1 mouse cellular context compared by ENCODE assay signal in genomic region chr11:87662407-87662806, GRCm38 (mm10).
TF ChIP-seq lines count a peak whose summit lies in the region.

Rnf43 (plus strand) TSS chr11:87662722.

TF ChIP-seq in CH12.LX, 34 proteins besides CTCF, POLR2A, EP300 and RAD21 (continued from another document):
- TF ChIP-seq MAZ (IDR thresholded peaks at IDR 0.05; ENCODE audit: low read depth, low read length) (peak; percentile 92), ZKSCAN1 (IDR thresholded peaks at IDR 0.05; ENCODE audit: borderline replicate concordance, low read depth, low read length) (no peak), ETS1 (conservative IDR thresholded peaks at IDR 0.05; ENCODE audit: low read depth, low read length) (peak; percentile 75), IRF4 (IDR thresholded peaks at IDR 0.05; ENCODE audit: low read depth, low read length) (peak; percentile 88), JUND (conservative IDR thresholded peaks at IDR 0.05; ENCODE audit: low read depth, low read length) (peak; percentile 71; the same call in 1 of the 2 replicates), TBP (conservative IDR thresholded peaks at IDR 0.05; ENCODE audit: low read depth, low read length) (peak; percentile 84), MAFK (IDR thresholded peaks at IDR 0.05; ENCODE audit: insufficient replicate concordance, low read length) (no peak), ELF1 (IDR thresholded peaks at IDR 0.05; ENCODE audit: low read depth, low read length) (peak; percentile 63), ZC3H11A (IDR thresholded peaks at IDR 0.05; ENCODE audit: low read depth, low read length) (peak; percentile 97), RCOR1 (conservative IDR thresholded peaks at IDR 0.05; ENCODE audit: low read depth, low read length) (peak; percentile 75; the same call in 1 of the 2 replicates), SIN3A (IDR thresholded peaks at IDR 0.05; ENCODE audit: low read length) (peak; percentile 93), TCF12 (IDR thresholded peaks at IDR 0.05; ENCODE audit: low read depth, low read length) (peak; percentile 82), NRF1 (IDR thresholded peaks at IDR 0.05; ENCODE audit: low read depth, low read length) (peak; percentile 44), JUN (IDR thresholded peaks at IDR 0.05; ENCODE audit: insufficient read depth, low read depth, low read length) (peak; percentile 39; the same call in 1 of the 2 replicates)
